Mouse (Mus musculus): ENCODE data around the gene Rnf214. TPM values are rescaled to one million over a fixed set of nuclear protein-coding genes. Genes with fewer than 3 reads are reported as not detected.

Gene Rnf214
- 31.3 TPM for polyA plus RNA-seq (2014; fragmentation: Illumina TruSeq; extraction: RNeasy Lipid Tissue Mini Kit (QIAGEN cat#74804); ENCODE audit: low read depth, low replicate concordance)

DNA sequence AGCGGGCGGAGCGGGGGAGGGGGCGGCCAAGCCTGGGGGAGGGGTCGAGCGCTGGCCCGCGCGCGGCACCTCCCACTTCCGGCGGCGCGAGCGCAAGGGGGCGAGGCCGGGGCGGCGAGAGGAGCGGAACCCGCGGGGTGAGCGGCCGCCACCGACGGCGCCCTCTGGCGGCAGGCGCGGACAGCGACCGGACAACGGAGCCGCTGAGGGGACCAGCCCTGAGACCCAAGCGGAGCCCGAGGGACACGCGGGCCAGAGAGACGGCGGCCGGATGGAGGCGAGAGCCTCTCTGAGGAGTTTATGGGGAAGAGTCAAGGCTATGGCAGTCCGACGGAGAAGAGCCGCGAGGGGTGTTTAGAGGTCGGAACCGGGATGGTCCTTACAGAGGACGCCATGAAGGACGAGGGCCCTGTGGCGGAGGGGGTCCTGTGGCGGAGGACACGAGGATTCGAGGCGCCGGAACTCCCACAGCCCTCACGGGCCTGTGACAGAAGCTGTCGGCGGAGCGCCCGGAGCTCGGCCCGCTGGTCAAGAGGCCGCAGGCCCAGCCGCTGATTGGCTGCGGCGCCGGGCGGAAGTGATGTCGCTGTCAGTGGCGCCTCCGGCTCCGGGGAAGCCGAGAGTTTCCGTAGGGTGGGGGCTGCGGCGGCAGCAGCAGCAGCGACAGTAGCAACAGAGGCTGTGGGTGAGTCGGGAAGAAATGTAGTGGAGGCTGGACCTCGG lies at the start of gene Rnf214, which contains the start of gene Pcsk7:
TSS of gene Rnf214 (minus strand) at position 557 of the 723 bp plus-strand sequence.
TSS of gene Pcsk7 (plus strand) at position 143 of the 723 bp plus-strand sequence.

DNA sequence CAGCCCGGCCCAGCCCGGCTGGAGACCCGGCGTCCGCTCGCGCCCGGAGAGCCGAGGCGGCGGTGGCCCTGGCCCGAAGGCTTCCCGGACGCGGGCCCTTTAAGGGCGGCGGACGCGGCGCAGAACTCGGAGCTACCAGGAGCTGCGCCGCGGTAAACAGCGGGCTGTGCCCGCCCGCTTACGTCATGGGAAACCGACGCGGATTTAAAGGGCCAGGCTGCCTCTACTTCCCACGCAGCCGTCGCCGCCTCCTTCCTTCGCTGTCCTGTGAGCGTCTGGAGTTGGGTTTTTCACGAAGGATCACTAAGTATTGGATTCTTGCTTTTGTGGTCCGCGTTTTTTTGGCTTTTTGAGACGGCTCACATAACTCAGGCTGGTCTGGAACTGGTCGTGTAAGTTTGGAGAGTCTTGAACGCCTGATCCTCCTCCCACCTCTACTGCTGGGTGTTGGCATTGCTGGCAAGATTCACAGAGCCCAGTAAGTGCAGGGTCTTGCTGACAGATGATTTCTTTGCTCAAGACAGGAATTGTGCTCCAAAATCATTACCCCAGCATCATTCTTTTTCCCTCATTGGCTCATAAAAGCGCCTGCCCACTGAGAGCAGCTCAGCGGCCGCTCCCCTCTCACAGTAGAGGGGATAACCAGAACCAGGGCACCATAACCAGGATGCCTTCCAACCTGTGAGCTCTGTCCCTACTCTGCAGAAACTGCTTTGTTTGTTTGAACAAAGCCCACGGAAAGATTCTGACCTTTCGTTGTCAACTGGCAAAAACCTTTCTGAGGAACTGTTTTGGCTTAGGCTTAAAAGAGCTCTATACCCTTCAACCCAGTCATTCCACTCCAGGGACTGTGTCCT lies 48.6 kb upstream of the Rnf214 start, which contains the start of gene Sidt2:
TSS of gene Sidt2 (minus strand) at position 152 of the 857 bp plus-strand sequence.

DNA sequence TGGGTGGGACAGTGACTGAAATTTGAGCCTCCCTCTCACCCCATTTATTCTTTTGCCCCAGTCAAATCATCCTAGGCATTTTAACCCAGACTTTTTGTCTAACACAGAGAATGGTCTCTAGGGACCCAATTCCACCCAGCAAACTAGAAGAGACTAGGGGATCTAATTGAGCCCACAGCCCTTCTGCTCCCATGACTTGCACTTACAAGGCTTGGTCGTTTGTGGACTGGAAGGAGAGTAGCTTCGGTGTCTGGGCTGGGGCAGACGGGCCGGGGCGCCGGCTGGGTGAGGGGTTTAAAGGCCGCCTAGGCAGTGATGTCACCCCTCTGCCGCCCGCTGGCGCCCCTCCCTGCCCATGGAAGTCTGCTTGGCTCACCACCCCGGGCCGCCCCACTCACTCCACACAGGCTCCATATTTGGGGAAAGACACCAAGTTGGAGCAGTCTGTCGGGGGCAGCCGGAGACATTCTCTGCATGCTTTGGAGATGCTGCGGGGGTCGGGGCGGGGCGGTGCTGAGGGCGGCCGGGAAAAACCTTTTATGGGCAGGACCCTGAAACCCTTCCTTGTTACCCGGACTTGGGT lies 29.0 kb upstream of the Rnf214 start, which contains the start of gene Tagln:
TSS of gene Tagln (minus strand) at position 431 of the 583 bp plus-strand sequence.

GRCm38 (mm10) chr9:45838434-45839138 lies 68.1 kb downstream of the Rnf214 start, which contains the start of gene Bace1:
Bace1 (plus strand) TSS chr9:45838580.

DNA sequence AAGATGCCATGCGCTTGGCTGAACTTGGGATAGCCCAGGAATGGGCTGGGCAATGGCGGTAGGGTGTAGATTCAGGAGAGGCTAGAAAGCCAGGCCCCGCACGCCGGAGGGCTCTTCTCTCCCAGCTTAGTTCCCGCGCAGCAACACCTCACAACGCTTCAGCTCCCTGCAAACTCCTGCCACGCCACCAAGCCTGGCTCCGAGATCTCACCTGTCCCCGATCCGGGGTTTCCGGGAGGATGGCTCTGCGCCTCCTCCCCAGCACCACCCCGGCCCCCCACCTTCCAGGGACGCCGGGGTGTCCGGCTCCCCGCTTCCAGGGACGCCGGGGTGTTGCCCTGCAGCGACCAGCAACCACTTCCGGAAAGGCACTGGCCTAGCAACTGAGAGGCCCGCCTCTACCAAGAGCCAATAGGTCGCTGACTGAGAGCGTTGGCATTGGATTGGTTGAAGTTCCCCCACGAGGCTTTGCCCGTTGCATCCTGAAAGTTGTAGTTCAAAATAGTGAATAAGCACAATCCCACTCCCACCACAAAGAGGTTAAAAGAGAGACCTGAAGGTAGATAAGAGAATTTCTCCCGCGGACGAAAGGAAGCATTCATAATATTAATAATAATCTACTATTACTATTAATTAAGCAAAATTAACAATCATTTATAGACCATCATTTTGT lies 78.3 kb downstream of the Rnf214 start, which contains the start of gene Cep164:
TSS of gene Cep164 (minus strand) at position 401 of the 673 bp plus-strand sequence.

Other genes with a start within 250 kb of the Rnf214 start
- gene Cep164, start 78.2 kb downstream of the Rnf214 start, polyA plus RNA-seq (2014; fragmentation: Illumina TruSeq; extraction: RNeasy Lipid Tissue Mini Kit (QIAGEN cat#74804); ENCODE audit: low read depth, low replicate concordance), result 1.4 TPM
- 12.8 TPM for gene Bace1, start 68.3 kb downstream of the Rnf214 start, polyA plus RNA-seq (2014; fragmentation: Illumina TruSeq; extraction: RNeasy Lipid Tissue Mini Kit (QIAGEN cat#74804); ENCODE audit: low read depth, low replicate concordance)
- gene Pcsk7, start 414 bp downstream of the Rnf214 start, polyA plus RNA-seq (2014; fragmentation: Illumina TruSeq; extraction: RNeasy Lipid Tissue Mini Kit (QIAGEN cat#74804); ENCODE audit: low read depth, low replicate concordance), result 5.1 TPM
- gene Tagln, start 29.1 kb upstream of the Rnf214 start, polyA plus RNA-seq (2014; fragmentation: Illumina TruSeq; extraction: RNeasy Lipid Tissue Mini Kit (QIAGEN cat#74804); ENCODE audit: low read depth, low replicate concordance), result 2.8 TPM
- 12.3 TPM for gene Sidt2, start 48.3 kb upstream of the Rnf214 start, polyA plus RNA-seq (2014; fragmentation: Illumina TruSeq; extraction: RNeasy Lipid Tissue Mini Kit (QIAGEN cat#74804); ENCODE audit: low read depth, low replicate concordance)
- 24.0 TPM for gene Pafah1b2, start 105.8 kb upstream of the Rnf214 start, polyA plus RNA-seq (2014; fragmentation: Illumina TruSeq; extraction: RNeasy Lipid Tissue Mini Kit (QIAGEN cat#74804); ENCODE audit: low read depth, low replicate concordance)
- 7.5 TPM for gene Sik3, start 105.9 kb upstream of the Rnf214 start, polyA plus RNA-seq (2014; fragmentation: Illumina TruSeq; extraction: RNeasy Lipid Tissue Mini Kit (QIAGEN cat#74804); ENCODE audit: low read depth, low replicate concordance)